Mouse (Mus musculus) ovary, postnatal 10 days (tissue): ENCODE data around the gene Grhl3.

Experiments
- DNase-seq: peaks from one replicate; pipeline ENCODE4 v3.0.0; 2022; ENCODE audit warnings: low spot score

The Grhl3 gene

DNA sequence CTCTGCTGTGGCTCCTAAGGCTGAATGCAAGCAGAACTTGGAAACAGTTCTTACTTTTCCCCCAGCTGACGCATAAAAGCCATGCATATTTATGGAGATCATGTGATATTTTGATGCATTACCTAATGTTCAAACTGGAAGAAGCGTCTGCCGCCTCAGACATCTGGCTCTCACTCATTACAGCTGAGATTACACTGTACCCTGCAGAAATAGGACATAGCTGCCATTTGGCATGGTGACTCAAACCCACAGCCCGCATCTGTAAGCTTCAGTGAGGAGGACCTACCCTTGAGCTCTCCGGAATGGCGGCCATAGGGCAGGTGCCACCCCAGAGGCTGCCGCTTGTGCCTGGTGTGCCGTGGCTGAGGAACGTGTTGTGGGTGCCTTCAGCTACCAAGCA is 42.2 kb downstream of the Grhl3 start:
- no peak for DNase-seq

- no peak for DNase-seq
Observed at GRCm38 (mm10) chr4:135530270-135530669, 43.2 kb downstream of the Grhl3 start.

GRCm38 (mm10) chr4:135526039-135526710 is 47.3 kb downstream of the Grhl3 start:
- no peak for DNase-seq

GRCm38 (mm10) chr4:135525057-135525456 is 48.4 kb downstream of the Grhl3 start:
- DNase-seq, result no peak

DNA sequence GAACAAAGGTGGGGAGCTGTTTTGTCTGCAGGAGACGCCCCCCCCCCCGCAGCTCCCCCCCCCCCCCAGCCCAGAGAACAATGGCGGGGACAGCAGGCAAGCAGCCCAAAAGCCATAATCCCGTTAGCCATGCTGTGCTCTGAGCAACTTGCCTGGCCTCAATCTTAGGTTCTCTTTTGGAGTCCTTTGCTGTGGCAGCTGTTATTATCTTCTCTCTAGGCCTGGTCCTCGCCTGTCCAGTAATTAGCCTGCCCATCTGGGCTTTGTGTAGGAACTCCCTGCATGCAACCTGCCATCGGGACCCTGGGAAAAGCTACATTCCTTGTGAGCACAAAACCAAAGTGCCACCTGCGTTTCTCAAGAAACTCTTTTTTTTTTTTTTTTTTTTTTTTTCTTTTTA is 49.5 kb downstream of the Grhl3 start:
- no peak for DNase-seq

DNA sequence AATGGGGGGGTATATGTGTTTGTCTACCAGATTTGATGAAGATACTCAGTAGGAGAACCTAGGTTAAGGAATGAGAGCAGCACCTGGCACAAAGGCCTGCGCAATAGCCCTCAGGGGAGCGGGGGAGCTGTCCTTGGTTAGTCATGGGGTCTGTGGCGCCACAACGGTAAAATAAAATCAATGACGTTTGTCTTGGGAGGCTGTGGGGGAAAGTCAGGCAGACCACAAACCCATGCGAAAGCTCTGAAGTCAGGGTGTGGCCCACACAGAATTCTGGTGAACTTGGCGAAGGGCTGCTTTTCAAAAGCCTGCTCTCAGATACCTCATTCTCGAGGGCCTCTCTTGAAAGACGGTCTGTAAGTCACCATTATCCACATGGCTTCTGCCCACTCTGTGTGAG is 53.0 kb downstream of the Grhl3 start:
- DNase-seq, result no peak

DNA sequence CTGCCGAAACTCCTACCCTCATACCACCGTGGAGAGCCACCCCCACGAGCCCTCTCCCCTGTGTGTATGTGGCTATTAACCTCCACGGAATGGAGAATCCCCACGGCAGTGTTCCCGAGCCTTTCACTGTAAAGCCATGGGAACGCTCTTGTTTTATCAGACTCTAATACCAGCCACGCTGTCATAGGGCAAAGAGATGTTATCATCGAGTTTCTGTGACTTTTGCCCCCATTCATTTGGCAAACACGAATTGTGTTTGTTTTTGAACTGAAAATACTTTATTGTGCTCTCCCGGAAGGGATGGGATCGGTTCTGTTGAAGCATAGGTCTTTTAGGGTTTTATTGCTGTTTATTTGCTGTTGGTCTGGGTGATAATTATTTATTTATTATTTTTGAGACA is 55.3 kb downstream of the Grhl3 start:
- DNase-seq, result no peak

DNA sequence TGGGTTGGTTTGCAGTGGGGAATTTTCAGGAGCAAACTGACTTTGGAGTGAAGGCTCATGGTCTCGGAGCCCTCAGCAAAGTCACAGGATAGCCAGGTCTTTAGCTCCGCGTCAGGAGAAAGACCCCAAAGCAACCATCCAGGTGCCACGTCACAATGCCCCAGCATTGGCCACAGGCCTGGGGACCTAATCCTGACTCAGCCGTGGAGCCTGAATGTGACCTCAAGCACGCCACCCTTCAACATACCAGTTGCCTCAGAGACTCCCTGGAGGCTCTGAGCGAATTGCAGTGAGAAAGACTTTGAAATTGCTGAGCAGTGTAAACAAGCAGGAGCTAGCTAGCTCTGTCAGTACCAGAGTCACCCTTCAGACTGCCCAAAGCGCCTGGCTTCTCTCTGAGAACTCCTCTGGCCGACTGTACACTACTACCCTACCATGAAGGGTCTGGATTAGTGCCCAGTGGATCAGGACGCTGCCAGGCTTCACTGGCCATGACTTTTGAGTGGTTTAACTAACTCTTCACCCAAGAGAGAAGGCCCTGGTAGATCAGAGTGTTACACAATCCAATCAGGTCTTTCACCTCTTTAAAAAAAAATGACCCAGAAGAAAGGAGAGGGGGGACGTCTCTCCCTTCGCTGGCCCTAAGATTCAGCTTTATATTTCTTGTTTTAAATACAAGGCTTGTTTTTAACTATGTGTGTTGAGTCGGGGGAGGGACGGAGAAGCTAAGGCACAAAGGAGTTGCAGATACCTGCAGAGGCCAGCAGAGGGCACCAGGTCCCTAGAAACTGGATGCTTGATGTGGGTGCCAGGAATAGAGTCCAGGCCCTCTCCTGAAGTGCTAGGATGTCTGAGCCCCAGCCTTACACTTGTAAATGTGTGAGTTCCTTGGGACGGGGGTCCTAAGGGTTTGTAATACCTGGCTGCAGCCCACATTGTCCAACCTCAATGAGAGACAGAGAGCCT is 56.8 kb downstream of the Grhl3 start:
- DNase-seq, result no peak

DNA sequence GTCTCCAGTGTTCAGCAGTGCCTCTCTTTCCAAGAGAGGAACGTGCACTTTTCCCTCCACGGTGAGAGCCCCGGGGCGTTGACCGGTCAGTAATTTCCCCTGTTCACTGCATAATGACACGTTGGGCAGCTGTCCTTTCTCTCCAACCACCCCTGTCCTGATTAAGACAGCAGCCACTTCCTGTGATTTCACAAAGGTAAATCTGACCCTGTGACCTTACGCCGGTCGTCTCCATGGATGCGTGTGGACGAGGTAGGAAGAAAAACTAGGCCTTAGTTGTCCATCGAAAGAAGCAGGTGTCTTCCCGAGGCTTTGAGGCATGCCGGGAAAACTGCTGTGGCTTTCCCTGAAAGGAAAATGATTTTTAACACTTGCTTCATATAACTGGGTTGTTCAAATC is 58.5 kb downstream of the Grhl3 start:
- no peak for DNase-seq

- no peak for DNase-seq
Observed at GRCm38 (mm10) chr4:135513865-135514264, 59.6 kb downstream of the Grhl3 start.

GRCm38 (mm10) chr4:135509515-135509914 is 63.9 kb downstream of the Grhl3 start:
- DNase-seq, result no peak

DNA sequence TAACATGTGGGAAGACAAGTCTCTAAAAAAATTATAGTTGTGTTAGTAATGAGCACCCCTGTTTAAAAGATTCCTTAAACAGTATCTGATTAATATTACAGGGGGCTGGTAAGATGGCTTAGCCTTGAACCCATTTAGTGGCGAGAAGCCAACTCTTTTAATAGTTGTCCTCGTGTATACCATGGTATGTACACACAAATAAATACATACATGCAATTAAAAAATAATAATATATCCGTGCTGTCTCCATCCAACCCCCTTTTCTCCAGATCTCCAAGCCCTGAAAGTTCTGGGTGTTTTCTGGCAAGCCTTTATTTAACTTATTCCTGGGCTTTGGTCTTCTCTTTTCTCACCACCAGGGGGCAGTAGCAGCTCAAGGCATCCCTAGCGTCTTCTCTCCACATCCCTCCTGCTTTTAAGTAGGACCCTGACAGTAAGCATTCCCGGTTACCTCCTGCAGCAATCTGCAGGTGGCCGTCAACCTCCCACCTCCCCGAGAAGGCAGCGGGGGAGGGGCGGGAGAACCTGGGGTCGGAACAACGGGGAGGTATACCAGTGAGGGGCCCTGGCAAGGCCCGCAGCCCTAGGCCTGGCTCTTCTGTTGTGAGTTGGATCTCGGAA is 64.9 kb downstream of the Grhl3 start:
- peak; percentile 33 for DNase-seq

DNA sequence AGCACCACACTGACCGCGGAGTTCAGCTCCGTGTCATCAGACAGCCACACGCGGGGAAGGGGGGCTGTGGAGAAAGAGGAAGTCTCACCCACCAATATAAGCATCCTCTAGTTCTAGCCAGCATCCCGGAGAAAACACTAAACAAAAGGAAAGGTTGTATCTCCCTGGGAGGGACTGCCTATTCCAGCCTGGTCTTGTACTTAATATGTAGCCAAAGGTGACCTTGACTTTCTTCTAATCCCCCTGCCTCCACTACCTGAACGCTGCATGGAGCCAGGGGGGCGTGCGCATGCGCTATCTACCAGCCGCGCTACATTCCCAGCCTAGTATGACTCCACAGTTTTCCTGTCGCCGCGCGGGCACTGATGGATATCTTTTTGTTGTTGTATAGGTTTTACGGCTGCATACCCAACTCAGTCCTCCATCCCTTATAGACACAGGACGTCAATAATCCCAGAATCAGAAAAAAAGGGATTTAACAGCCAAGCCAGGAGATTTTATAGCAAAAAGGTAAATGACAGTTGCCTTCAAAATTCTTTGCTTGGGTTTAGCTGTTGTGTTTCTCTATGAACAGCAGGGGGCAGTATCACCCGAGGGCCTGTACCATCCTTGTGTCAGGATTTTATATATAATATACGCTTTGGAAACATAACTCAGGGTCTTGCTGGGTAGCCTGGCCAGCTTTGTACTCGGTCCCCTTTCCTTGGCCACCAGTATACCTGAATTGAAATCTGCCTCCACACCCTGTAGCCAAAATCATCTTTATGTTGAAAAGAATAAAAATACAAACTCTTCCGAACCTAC is 65.7 kb downstream of the Grhl3 start:
- DNase-seq, result no peak

- no peak for DNase-seq
Observed at GRCm38 (mm10) chr4:135505794-135506193, 67.6 kb downstream of the Grhl3 start.

DNA sequence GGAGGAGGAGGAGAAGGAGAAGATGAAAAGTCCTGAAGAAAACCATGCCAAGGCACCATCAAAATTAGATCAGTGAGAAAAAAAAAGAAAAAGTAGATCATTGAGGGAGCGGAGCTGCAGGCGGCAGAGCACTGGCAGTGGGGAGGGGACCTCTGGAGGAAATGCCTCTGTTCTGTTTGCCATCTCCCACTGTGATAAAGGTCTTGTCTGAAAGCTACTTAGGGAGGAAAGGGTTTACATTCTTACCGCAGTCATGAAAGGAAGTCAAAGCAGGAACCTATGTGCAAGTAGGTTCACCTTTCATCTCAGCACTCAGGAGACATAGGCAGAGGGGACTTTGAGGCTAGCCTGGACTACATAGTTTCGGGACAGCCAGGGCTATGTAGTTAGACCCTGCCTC is 71.8 kb downstream of the Grhl3 start:
- no peak for DNase-seq

DNA sequence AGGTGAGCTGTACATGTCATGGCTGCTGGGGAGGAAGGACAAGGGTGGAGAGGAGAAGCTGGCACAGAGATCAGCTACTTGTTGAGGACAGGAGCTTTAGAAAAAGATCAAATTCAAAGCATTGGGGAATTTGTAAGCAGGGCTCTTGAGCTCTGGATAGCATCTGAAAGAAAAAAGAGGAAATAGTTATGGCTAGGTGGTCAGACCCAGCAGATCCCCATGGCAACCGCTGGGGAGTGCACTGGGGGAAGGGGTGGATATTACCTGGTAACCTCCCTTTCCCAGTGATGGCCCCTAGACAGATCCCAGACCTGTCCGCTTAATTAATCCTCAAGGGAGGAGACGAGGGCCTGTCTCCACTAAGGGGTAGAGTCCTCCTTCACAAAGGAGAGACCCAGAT is 73.6 kb downstream of the Grhl3 start:
- DNase-seq, result no peak

DNA sequence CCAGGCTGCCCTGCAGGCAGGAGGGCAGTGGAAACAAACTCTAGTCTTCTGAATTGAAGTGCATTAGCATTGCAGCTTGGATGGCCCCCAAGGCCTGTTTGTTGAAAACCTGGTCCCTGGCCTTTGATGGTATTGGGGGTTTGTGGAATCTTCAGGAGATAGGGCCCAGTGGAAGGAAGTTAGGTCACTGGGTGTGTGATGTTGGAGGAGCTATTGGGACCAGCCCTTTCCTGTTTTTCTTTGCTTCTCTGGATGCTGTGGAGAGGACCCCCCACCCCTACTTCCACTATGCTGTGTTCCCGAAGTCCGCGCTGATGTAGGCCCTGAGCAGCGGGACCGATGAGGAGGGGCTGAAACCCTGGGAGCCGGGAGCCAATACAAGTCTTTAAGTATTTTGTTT is 75.3 kb downstream of the Grhl3 start:
- DNase-seq, result no peak

- DNase-seq, result no peak
Observed at GRCm38 (mm10) chr4:135495810-135496209, 77.6 kb downstream of the Grhl3 start.

DNA sequence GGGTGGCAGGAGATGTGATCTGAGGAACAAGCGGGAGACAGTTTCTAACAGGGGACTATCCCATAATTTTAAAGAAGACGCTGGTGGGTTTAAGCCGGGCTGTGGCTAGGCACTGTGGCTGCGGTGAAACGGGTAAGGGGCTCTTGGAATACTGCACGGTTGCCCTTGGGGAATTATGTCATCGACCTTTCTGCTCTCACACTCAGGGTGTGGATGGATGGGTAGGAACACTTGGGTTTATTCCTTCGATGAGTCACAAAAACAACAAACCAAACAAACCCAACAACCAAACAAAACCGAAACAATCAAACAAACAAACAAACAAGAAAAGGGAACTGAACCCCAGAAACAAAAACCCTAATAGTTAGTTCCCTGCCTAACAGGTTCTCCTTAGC is 78.0 kb downstream of the Grhl3 start:
- DNase-seq, result no peak

DNA sequence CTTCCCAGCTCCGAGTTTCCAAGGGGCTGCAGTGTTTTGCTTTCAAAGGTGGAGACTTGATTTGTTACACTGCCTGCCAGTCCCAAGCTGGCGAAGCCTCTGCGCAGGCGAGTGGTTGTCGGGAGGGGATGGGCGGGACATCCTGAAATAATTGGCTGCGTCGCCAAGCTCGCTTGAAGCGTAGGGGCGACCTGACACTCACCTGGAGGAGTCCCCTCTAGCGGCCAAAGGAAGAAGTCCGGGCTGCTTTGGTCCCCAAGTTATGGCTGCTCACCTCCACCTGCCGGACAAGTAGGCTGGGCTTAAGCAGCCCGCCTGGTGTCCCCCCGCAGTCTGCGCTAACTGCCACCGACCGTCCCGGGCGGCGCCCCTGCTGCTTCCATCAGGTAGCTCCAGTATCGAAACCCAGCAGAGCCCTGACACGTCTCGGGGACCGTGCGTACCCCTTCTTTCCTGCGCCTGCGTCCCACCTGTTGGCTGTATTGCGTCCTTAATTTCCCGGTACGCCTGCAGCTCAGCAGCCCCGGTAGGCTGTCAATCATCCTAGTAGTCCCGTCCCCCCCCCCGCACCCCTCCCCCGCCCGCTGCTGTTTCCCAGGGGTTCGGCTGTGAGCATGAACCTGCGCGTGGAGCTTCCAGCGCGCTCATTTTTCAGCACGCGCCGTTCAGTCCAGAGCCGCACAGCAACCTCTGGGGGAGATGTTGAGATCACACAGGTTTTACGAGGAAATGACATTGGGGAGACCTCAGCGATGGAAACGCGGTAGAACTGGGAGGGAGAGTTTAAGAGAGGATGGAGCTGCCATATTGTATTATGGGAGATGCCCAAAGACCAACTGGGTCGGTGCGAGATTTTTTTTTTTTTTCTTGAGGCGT is 78.7 kb downstream of the Grhl3 start, which contains the start of the genes Stpg1 and Nipal3:
Stpg1 (plus strand) TSS at position 270 of the 876 bp plus-strand sequence.
Nipal3 (minus strand) TSS at position 518 of the 876 bp plus-strand sequence.
- DNase-seq, result peak; percentile 51
